Mouse (Mus musculus): Measurements from ENCODE around the gene Zcchc4. TPM values are rescaled to one million over a fixed set of nuclear protein-coding genes. Genes with fewer than 3 reads are reported as not detected.

Gene Zcchc4
- polyA plus RNA-seq, 1 experiment from 2014 or later, result 14.1 TPM

DNA sequence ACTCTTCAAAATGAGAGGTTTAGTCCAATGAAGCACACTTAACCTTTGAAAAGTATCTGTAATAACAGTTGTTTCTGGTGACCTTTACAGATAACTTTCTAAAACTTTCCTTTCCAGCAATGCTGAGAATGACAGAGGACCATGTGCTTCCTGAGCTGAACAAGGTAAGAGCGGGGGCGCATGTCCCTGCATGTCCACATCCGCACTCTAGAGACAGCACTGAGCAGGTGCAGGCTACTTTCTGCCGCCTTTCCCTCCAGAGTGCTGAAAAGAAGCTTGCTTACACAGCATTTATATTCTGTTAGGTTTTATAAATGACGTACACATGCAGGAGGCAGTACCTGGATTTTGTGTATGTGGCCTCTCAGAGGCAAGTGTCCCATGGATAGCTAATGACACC is 80.5 kb downstream of the Zcchc4 start:
- Histone ChIP-seq H3K9ac (ENCODE audit: low read length) (no peak overlapping the region), H3K9me3 (ENCODE audit: control insufficient read depth, low read length) (no peaks in the 10 kb centered on the region), H3K4me2 (ENCODE audit: low read depth, low read length) (no peak overlapping the region), H3K27ac (ENCODE audit: low read length) (no peak overlapping the region), H3K4me1 (replicated peaks; ENCODE audit: control insufficient read depth, insufficient read depth, low read length) (no peaks in the 10 kb centered on the region), H3K4me3 (ENCODE audit: low read length) (no peak overlapping the region), H3K27me3 (ENCODE audit: control insufficient read depth, insufficient read depth, low read depth, low read length) (no peaks in the 10 kb centered on the region), H3K36me3 (ENCODE audit: control insufficient read depth, insufficient read depth, low read length) (peaks cover 36% of the 10 kb centered on the region)
- no peak for ATAC-seq (ENCODE audit: low read depth)
- WGBS, result 93% methylated on average over 5 of the region's 5 CpGs

DNA sequence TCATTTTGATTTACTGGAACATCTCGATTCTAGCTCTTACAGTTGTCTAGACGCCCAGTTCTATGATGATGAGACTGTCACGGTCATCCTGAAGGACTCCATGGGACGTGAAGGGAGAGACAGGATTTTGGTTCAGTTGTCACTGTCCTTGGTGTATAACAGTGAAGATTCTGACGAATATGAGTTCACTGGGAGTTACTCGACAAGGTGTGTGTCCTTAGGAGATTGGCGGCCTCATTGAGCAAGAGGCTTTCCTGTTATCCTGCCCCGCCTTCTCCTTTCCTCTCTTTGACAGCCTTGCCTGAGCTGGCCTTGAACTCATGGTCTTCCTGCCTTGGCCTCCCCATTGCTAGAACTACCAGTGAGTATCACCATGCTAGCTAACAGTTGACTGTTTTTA is 89.2 kb downstream of the Zcchc4 start:
- no peak overlapping the region for H3K4me2 ChIP-seq (ENCODE audit: low read depth, low read length)
- H3K27me3 ChIP-seq (ENCODE audit: control insufficient read depth, insufficient read depth, low read depth, low read length), result no peaks in the 10 kb centered on the region
- no peaks in the 10 kb centered on the region for H3K9me3 ChIP-seq (ENCODE audit: control insufficient read depth, low read length)
- H3K4me1 ChIP-seq (replicated peaks; ENCODE audit: control insufficient read depth, insufficient read depth, low read length), result peaks cover 4% of the 10 kb centered on the region; the same call in 1 of the 2 replicates
- no peak overlapping the region for H3K4me3 ChIP-seq (ENCODE audit: low read length)
- H3K27ac ChIP-seq (ENCODE audit: low read length), result no peak overlapping the region
- no peak for ATAC-seq (ENCODE audit: low read depth)
- H3K9ac ChIP-seq (ENCODE audit: low read length), result no peak overlapping the region
- WGBS, result 89% methylated on average over 8 of the region's 8 CpGs
- peaks cover 43% of the 10 kb centered on the region for H3K36me3 ChIP-seq (ENCODE audit: control insufficient read depth, insufficient read depth, low read length)

DNA sequence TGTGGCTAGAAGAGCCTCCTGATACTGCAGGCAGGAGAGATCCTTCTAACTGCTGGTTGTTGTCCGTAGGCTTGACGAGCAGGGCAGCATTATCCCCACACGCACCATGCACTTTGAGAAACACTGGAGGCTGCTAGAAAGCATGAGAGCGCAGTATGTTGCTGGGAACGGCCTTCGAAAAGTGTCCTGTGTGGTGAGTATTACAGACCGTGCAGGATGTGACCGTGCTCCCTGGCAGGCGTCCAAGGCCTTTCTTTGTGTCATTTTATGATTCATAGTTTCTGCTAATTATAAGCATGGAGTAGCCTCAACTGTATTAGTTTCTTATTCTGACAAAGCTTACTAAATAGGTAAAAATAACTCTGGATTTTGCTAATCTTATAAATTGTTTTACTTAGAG is 90.6 kb downstream of the Zcchc4 start:
- H3K27ac ChIP-seq (ENCODE audit: low read length), result 0 out of 2 replicates have a peak overlapping the region, but pooled peaks have one; percentile 37

DNA sequence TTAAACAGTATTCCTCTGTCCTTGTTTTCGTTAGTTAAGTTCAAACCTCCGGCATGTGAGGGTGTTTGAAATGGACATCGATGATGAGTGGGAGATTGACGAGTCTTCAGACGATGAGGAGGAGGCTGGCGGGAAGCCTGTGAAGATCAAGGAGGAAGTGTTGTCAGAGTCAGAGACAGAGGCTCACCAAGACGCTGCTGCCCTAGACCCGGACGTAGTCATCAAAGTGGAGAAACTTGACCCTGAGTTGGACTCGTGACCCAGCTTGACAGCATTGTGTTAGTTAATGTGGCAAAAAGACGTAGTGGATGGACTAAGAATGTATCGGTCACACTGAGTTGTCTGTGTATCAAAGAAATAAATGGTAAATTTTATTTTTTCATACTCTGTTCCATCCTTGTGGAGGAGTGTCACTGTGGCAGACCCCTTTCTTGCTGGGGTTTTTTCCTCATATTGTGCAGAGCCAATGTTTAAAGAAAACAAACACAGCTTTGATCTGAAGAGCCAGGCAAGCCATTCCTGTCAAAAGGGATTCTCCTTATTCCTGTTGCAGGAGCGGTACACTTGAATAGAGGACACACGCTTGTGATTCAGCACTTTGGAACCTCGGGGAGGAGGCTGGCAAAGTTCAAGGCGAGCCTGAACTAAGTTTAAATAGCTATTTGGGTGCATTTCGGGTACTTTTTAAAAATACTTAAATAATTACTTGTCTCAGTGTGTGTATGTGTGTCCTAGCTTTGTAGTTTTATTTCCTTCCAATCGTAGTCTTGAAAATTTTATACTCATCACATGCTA is 91.3 kb downstream of the Zcchc4 start:
- WGBS, result 59% methylated on average over 18 of the region's 18 CpGs
- H3K36me3 ChIP-seq (ENCODE audit: control insufficient read depth, insufficient read depth, low read length), result peaks cover 34% of the 10 kb centered on the region
- no peak overlapping the region for H3K9ac ChIP-seq (ENCODE audit: low read length)
- H3K27ac ChIP-seq (ENCODE audit: low read length), result no peak overlapping the region
- H3K27me3 ChIP-seq (ENCODE audit: control insufficient read depth, insufficient read depth, low read depth, low read length), result no peaks in the 10 kb centered on the region
- no peak overlapping the region for H3K4me2 ChIP-seq (ENCODE audit: low read depth, low read length)
- no peaks in the 10 kb centered on the region for H3K9me3 ChIP-seq (ENCODE audit: control insufficient read depth, low read length)
- peaks cover 4% of the 10 kb centered on the region; the same call in 1 of the 2 replicates for H3K4me1 ChIP-seq (replicated peaks; ENCODE audit: control insufficient read depth, insufficient read depth, low read length)
- H3K4me3 ChIP-seq (ENCODE audit: low read length), result no peak overlapping the region
- no peak for ATAC-seq (ENCODE audit: low read depth)

More for the DNA sequence above, 90.6 kb downstream of the Zcchc4 start:
- ATAC-seq (ENCODE audit: low read depth), result peak; percentile 84
- H3K9ac ChIP-seq (ENCODE audit: low read length), result no peak overlapping the region
- H3K27me3 ChIP-seq (ENCODE audit: control insufficient read depth, insufficient read depth, low read depth, low read length), result no peaks in the 10 kb centered on the region
- peaks cover 4% of the 10 kb centered on the region; the same call in 1 of the 2 replicates for H3K4me1 ChIP-seq (replicated peaks; ENCODE audit: control insufficient read depth, insufficient read depth, low read length)
- H3K36me3 ChIP-seq (ENCODE audit: control insufficient read depth, insufficient read depth, low read length), result peaks cover 36% of the 10 kb centered on the region
- no peak overlapping the region for H3K4me3 ChIP-seq (ENCODE audit: low read length)
- H3K9me3 ChIP-seq (ENCODE audit: control insufficient read depth, low read length), result no peaks in the 10 kb centered on the region
- WGBS, result 38% methylated on average over 9 of the region's 9 CpGs
- no peak overlapping the region for H3K4me2 ChIP-seq (ENCODE audit: low read depth, low read length)

DNA sequence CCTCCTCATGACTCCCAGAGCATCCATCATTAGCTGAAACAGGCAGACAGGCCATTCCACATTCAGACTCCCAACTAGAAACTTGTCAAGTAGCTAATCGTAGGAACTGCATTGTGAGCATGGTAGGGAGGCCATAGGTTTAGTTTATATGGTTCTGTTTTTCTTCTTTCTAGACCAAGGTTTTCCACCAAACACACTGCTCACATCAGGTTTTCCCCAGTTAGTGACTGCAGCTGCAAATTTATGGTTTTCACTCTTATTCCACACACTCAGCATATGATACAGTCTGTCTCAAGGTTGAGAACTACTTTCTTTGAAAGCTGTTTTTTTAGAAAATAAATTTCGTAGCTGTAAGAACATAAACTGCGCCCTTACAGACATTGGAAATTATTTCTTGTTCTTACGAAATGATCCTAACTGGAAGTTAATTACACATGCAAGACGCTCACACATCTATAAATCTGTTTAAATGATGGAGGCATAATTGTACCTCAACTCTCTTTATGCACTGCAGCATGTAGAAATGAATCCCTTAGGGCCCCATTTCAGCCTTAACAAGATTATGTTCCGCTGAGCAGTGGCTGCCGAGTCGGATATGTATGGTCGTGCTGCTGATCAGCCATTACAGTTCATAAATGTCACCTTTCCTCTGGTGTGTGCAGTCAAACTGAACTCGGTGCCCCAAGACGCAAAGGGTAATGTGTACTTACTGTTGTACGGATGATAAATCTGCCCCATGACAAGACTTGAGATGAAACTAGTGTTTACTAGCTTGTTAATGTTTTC is 93.9 kb downstream of the Zcchc4 start:
- Histone ChIP-seq H3K4me3 (ENCODE audit: low read length) (no peak overlapping the region), H3K27ac (ENCODE audit: low read length) (no peak overlapping the region), H3K4me2 (ENCODE audit: low read depth, low read length) (no peak overlapping the region), H3K4me1 (replicated peaks; ENCODE audit: control insufficient read depth, insufficient read depth, low read length) (peaks cover 4% of the 10 kb centered on the region; the same call in 1 of the 2 replicates), H3K36me3 (ENCODE audit: control insufficient read depth, insufficient read depth, low read length) (peaks cover 22% of the 10 kb centered on the region), H3K27me3 (ENCODE audit: control insufficient read depth, insufficient read depth, low read depth, low read length) (no peaks in the 10 kb centered on the region), H3K9me3 (ENCODE audit: control insufficient read depth, low read length) (no peaks in the 10 kb centered on the region), H3K9ac (ENCODE audit: low read length) (no peak overlapping the region)
- WGBS, result 79% methylated on average over 12 of the region's 12 CpGs
- ATAC-seq (ENCODE audit: low read depth), result no peak

DNA sequence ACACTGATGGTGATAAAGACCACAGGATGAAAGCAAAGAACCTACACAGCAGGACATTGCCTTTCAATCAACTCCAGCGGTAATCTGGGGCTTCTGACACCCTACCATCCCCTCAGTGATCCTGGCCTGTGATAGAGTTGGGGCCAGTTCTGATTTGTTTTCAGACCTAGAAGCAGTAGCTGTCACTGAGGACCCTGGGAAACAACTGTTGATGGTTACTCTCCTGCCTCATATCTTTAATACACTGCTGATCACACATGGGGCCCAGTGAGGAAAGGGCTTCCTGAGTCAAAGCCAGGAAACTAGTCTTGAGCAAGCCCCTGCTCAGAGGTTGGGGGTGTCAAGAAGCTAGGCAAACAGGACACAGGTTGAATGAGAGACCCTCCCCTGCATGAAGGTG is 96.3 kb downstream of the Zcchc4 start:
- 26% methylated on average over 1 of the region's 1 CpGs for WGBS
- no peaks in the 10 kb centered on the region for H3K27me3 ChIP-seq (ENCODE audit: control insufficient read depth, insufficient read depth, low read depth, low read length)
- no peaks in the 10 kb centered on the region for H3K4me1 ChIP-seq (replicated peaks; ENCODE audit: control insufficient read depth, insufficient read depth, low read length)
- no peak overlapping the region for H3K9ac ChIP-seq (ENCODE audit: low read length)
- H3K4me2 ChIP-seq (ENCODE audit: low read depth, low read length), result no peak overlapping the region
- no peak overlapping the region for H3K27ac ChIP-seq (ENCODE audit: low read length)
- H3K4me3 ChIP-seq (ENCODE audit: low read length), result no peak overlapping the region
- H3K9me3 ChIP-seq (ENCODE audit: control insufficient read depth, low read length), result no peaks in the 10 kb centered on the region
- H3K36me3 ChIP-seq (ENCODE audit: control insufficient read depth, insufficient read depth, low read length), result peaks cover 14% of the 10 kb centered on the region
- no peak for ATAC-seq (ENCODE audit: low read depth)

DNA sequence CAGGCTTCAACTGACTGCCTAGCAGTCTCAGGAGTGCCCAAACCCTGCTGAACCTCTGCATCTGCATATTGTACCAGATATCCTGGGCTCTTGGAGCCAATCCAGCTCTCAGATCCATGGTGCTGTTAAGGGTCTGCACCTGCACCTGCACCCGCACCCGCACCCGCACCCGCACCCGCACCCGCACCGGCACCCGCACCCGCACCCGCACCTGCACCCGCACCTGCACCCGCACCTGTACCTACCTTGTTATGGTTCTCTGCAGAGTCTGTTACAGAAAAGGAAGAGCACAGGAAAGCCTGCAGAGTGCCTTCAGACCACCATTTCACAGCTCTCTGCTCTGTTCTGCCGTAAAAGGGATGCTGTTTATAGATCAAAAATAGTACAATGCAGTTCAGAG is 96.8 kb downstream of the Zcchc4 start:
- peaks cover 11% of the 10 kb centered on the region for H3K36me3 ChIP-seq (ENCODE audit: control insufficient read depth, insufficient read depth, low read length)
- no peak overlapping the region for H3K4me3 ChIP-seq (ENCODE audit: low read length)
- H3K9me3 ChIP-seq (ENCODE audit: control insufficient read depth, low read length), result no peaks in the 10 kb centered on the region
- H3K27ac ChIP-seq (ENCODE audit: low read length), result no peak overlapping the region
- no peak overlapping the region for H3K4me2 ChIP-seq (ENCODE audit: low read depth, low read length)
- ATAC-seq (ENCODE audit: low read depth), result no peak
- 93% methylated on average over 13 of the region's 13 CpGs for WGBS
- H3K9ac ChIP-seq (ENCODE audit: low read length), result no peak overlapping the region
- H3K27me3 ChIP-seq (ENCODE audit: control insufficient read depth, insufficient read depth, low read depth, low read length), result no peaks in the 10 kb centered on the region
- H3K4me1 ChIP-seq (replicated peaks; ENCODE audit: control insufficient read depth, insufficient read depth, low read length), result no peaks in the 10 kb centered on the region

Other genes with a start within 250 kb of the Zcchc4 start
- 1.4 and 1.6 TPM in 2 replicates for gene Lgi2, start 208.9 kb upstream of the Zcchc4 start, polyA plus RNA-seq (2015; fragmentation: Nextera tagmentation; extraction: Ambion mirVana)
- 9.7 and 10.2 TPM in 2 replicates for gene Sepsecs, start 105.7 kb upstream of the Zcchc4 start, polyA plus RNA-seq (2015; fragmentation: Nextera tagmentation; extraction: Ambion mirVana)
- gene Pi4k2b, start 33.8 kb upstream of the Zcchc4 start, polyA plus RNA-seq (2015; fragmentation: Nextera tagmentation; extraction: Ambion mirVana), result 38.9 and 42.6 TPM in 2 replicates
- gene Anapc4, start 58.6 kb downstream of the Zcchc4 start, polyA plus RNA-seq (2015; fragmentation: Nextera tagmentation; extraction: Ambion mirVana), result 103 TPM in 2 replicates

All from lung, embryonic 16.5 days (tissue).